Mouse (Mus musculus): ENCODE results near the gene Gm15085. TPM values are rescaled to one million over a fixed set of nuclear protein-coding genes. Genes with fewer than 3 reads are reported as not detected.
"Not testable (repeated sequence)": the region's sequence is repeated elsewhere in the genome, so short reads cannot be mapped to it uniquely, and the experiment has no call there.

Gm15085 gene
- total RNA-seq (2021): not detected
- long read RNA-seq, experiment 1: 0 reads
- long read RNA-seq, experiment 2: 0 reads

- not testable (repeated sequence) for DNase-seq (ENCODE audit: low spot score in 2 of 2)
These were observed at the start of gene Gm15085 for GRCm38 (mm10) chrX:149447317-149447716. TSS of gene Gm15085 (plus strand) at chrX:149447617.

Other genes with a start within 250 kb of the Gm15085 start
- not detected for gene Gm15093, start 175.2 kb upstream of the Gm15085 start, total RNA-seq (2021)
- gene Gm10439, start 147.0 kb downstream of the Gm15085 start, total RNA-seq (2021): not detected